Comparison of ENCODE assay signal across 8 mouse cellular contexts in the genomic region with DNA sequence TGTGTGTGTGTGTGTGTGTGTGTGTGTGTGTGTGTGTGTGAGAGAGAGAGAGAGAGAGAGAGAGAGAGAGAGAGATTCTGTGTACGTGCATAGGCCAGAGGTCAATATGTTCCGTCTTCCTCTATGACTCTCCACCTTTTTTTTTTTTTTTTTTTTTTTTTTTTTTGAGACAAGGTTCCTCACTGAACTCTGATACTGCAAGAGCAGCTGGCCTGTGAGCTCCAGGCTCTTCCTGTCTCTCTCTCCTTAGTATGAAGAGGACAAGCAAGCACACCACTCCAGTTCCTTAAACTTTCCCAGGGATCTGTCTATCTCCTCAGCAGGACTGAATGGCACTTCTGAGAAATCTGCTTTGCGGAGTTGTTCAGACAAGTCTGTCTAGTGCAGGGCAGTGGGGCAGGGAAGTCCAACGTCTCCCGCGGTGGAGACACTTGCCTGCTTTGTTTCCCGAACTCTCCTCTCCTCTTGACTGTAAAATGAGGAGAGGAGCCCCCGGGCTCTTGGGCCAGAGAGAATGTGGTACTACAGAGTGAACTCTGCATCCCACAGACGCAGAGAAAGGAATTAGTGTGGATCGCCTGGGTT. TPM values are rescaled to one million over a fixed set of nuclear protein-coding genes. Genes with fewer than 3 reads are reported as not detected.
A peak's percentile ranks its signal among the peaks of the same experiment; 100 is the strongest.
DNase-seq lines count a peak whose midpoint lies in the region; ATAC-seq and TF ChIP-seq lines count a peak whose summit lies in the region.

No protein-coding gene starts in this region.

- no peaks in the 10 kb centered on the region for H3K27me3 ChIP-seq in spleen, adult 2 months (ENCODE audit: control insufficient read depth, insufficient read depth, low read length)
- no peaks in the 10 kb centered on the region for H3K27me3 ChIP-seq in embryonic facial prominence, embryonic 13.5 days
- H3K27me3 ChIP-seq in limb, embryonic 13.5 days, result no peaks in the 10 kb centered on the region
- H3K27me3 ChIP-seq in neural tube, embryonic 15.5 days (replicated peaks), result peaks cover 20% of the 10 kb centered on the region

- H3K9ac ChIP-seq in embryonic facial prominence, embryonic 13.5 days, result peak overlapping the region; percentile 70
- peak overlapping the region; percentile 75 for H3K9ac ChIP-seq in limb, embryonic 13.5 days
- H3K9ac ChIP-seq in neural tube, embryonic 15.5 days (replicated peaks), result peak overlapping the region; percentile 28; the same call in 1 of the 2 replicates

- no peaks in the 10 kb centered on the region for H3K36me3 ChIP-seq in spleen, adult 2 months (ENCODE audit: control insufficient read depth, insufficient read depth, low read length)
- 0 out of 2 replicates have a peak, but pooled peaks cover 3% of the 10 kb centered on the region for H3K36me3 ChIP-seq in embryonic facial prominence, embryonic 13.5 days
- no peaks in the 10 kb centered on the region for H3K36me3 ChIP-seq in limb, embryonic 13.5 days
- no peaks in the 10 kb centered on the region for H3K36me3 ChIP-seq in neural tube, embryonic 15.5 days

- H3K4me1 ChIP-seq in spleen, adult 2 months (ENCODE audit: control insufficient read depth, insufficient read depth, insufficient read length), result peaks cover 8% of the 10 kb centered on the region; the same call in 1 of the 2 replicates
- H3K4me1 ChIP-seq in embryonic facial prominence, embryonic 13.5 days, result peaks cover 30% of the 10 kb centered on the region
- peaks cover 42% of the 10 kb centered on the region for H3K4me1 ChIP-seq in limb, embryonic 13.5 days
- peaks cover 18% of the 10 kb centered on the region for H3K4me1 ChIP-seq in neural tube, embryonic 15.5 days

- peak overlapping the region; percentile 95; the same call in 1 of the 2 replicates for H3K27ac ChIP-seq in spleen, adult 2 months (ENCODE audit: insufficient read depth, low read length)
- peak overlapping the region; percentile 87 for H3K27ac ChIP-seq in embryonic facial prominence, embryonic 13.5 days
- H3K27ac ChIP-seq in limb, embryonic 13.5 days, result peak overlapping the region; percentile 90
- H3K27ac ChIP-seq in neural tube, embryonic 15.5 days (replicated peaks), result 0 out of 2 replicates have a peak overlapping the region, but pooled peaks have one; percentile 37

- DNase-seq in spleen, adult 2 months (ENCODE audit: low read depth in 1 of 2, low spot score in 2 of 2), result no peak
- no peak for DNase-seq in spleen, postnatal 36 days (ENCODE audit: low spot score in 2 of 2)
- no peak for DNase-seq in gastrocnemius, postnatal 14 days
- DNase-seq in frontal cortex, adult 2 months (ENCODE audit: extremely low spot score in 1 of 2, low spot score in 1 of 2), result no peak
- DNase-seq in Muller cell, postnatal 12 days (ENCODE audit: inconsistent ontology term), result no peak

- H3K4me2 ChIP-seq in embryonic facial prominence, embryonic 13.5 days, result peak overlapping the region; percentile 84
- peak overlapping the region; percentile 78 for H3K4me2 ChIP-seq in limb, embryonic 13.5 days (replicated peaks)
- H3K4me2 ChIP-seq in neural tube, embryonic 15.5 days, result peak overlapping the region; percentile 72

- intact Hi-C loops in gastrocnemius, postnatal 14 days (cut with DNase I; ENCODE audit: low total_unique reads), result loop anchor here (5.0 kb wide), 1 partner anchor 307 kb away; no protein-coding TSS in a partner anchor

- TF ChIP-seq POLR2A in spleen, adult 2 months (IDR thresholded peaks at IDR 0.05; ENCODE audit: low read depth, low read length), result no peak

- 4% methylated on average over 10 of the region's 10 CpGs for WGBS in spleen, adult 2 months
- under 1% methylated on average over 10 of the region's 10 CpGs for WGBS in embryonic facial prominence, embryonic 13.5 days
- WGBS in limb, embryonic 13.5 days, result 6% methylated on average over 10 of the region's 10 CpGs
- WGBS in neural tube, embryonic 15.5 days, result 8% methylated on average over 10 of the region's 10 CpGs

- no peaks in the 10 kb centered on the region for H3K9me3 ChIP-seq in embryonic facial prominence, embryonic 13.5 days
- H3K9me3 ChIP-seq in limb, embryonic 13.5 days, result no peaks in the 10 kb centered on the region
- no peaks in the 10 kb centered on the region for H3K9me3 ChIP-seq in neural tube, embryonic 15.5 days (replicated peaks)

- no peak for TF ChIP-seq CTCF in spleen, adult 2 months (IDR thresholded peaks at IDR 0.05; ENCODE audit: extremely low read depth, insufficient read depth, insufficient read length, insufficient replicate concordance)

- H3K4me3 ChIP-seq in spleen, adult 2 months (ENCODE audit: extremely low read depth, insufficient read depth, insufficient read length), result peak overlapping the region; percentile 69; the same call in 1 of the 2 replicates
- H3K4me3 ChIP-seq in embryonic facial prominence, embryonic 13.5 days, result peak overlapping the region; percentile 62
- H3K4me3 ChIP-seq in limb, embryonic 13.5 days, result peak overlapping the region; percentile 73
- H3K4me3 ChIP-seq in neural tube, embryonic 15.5 days (replicated peaks), result peak overlapping the region; percentile 42

- no peak for ATAC-seq in embryonic facial prominence, embryonic 13.5 days (ENCODE audit: insufficient number of reproducible peaks, insufficient read depth, low FRiP score, low TSS enrichment, low read depth)
- no peak for ATAC-seq in limb, embryonic 13.5 days (ENCODE audit: low FRiP score, low read depth)
- no peak for ATAC-seq in neural tube, embryonic 15.5 days (ENCODE audit: low FRiP score)

RNA-seq across cellular contexts. Expression of a gene that starts 0.7 kb away (rescaled TPM):
- 119 and 126 TPM in 2 replicates for polyA plus RNA-seq in spleen, adult 2 months (2012; rRNA removed)
- polyA plus RNA-seq in embryonic facial prominence, embryonic 13.5 days (2015; fragmentation: Nextera tagmentation; extraction: Ambion mirVana), result 109 and 124 TPM in 2 replicates
- 143 and 149 TPM in 2 replicates for polyA plus RNA-seq in limb, embryonic 13.5 days (2015; fragmentation: Nextera tagmentation; extraction: Ambion mirVana)
- 12.4 and 52.6 TPM in 2 replicates for polyA plus RNA-seq in neural tube, embryonic 15.5 days (2015; fragmentation: Nextera tagmentation; extraction: Ambion mirVana)
- total RNA-seq in gastrocnemius, postnatal 14 days (2021), result 10 to 100 TPM; 14.3 to 21.0 TPM
- 5.8 and 10.6 TPM in 2 replicates for polyA plus RNA-seq in frontal cortex, adult 2 months (2012; rRNA removed)

RNA-seq across cellular contexts. Expression of a gene that starts 26.0 kb away (rescaled TPM):
- polyA plus RNA-seq in spleen, adult 2 months (2012; rRNA removed), result 0.99 and 1.4 TPM in 2 replicates
- polyA plus RNA-seq in embryonic facial prominence, embryonic 13.5 days (2015; fragmentation: Nextera tagmentation; extraction: Ambion mirVana), result 1.8 and 7.1 TPM in 2 replicates
- 1.0 and 1.2 TPM in 2 replicates for polyA plus RNA-seq in limb, embryonic 13.5 days (2015; fragmentation: Nextera tagmentation; extraction: Ambion mirVana)
- 185 and 209 TPM in 2 replicates for polyA plus RNA-seq in neural tube, embryonic 15.5 days (2015; fragmentation: Nextera tagmentation; extraction: Ambion mirVana)
- 1 to 10 TPM; 1.2 to 1.4 TPM for total RNA-seq in gastrocnemius, postnatal 14 days (2021)
- 0.69 and 0.90 TPM in 2 replicates for polyA plus RNA-seq in frontal cortex, adult 2 months (2012; rRNA removed)

RNA-seq across cellular contexts. Expression of a gene that starts 45.4 kb away (rescaled TPM):
- 5.9 and 7.5 TPM in 2 replicates for polyA plus RNA-seq in spleen, adult 2 months (2012; rRNA removed)
- polyA plus RNA-seq in embryonic facial prominence, embryonic 13.5 days (2015; fragmentation: Nextera tagmentation; extraction: Ambion mirVana), result 30.9 and 41.1 TPM in 2 replicates
- 36.2 and 37.5 TPM in 2 replicates for polyA plus RNA-seq in limb, embryonic 13.5 days (2015; fragmentation: Nextera tagmentation; extraction: Ambion mirVana)
- 4.6 and 10.3 TPM in 2 replicates for polyA plus RNA-seq in neural tube, embryonic 15.5 days (2015; fragmentation: Nextera tagmentation; extraction: Ambion mirVana)
- 1 to 10 TPM; 1.4 to 1.8 TPM for total RNA-seq in gastrocnemius, postnatal 14 days (2021)
- 0.62 and 1.3 TPM in 2 replicates for polyA plus RNA-seq in frontal cortex, adult 2 months (2012; rRNA removed)

RNA-seq across cellular contexts. Expression of a gene that starts 58.7 kb away (rescaled TPM):
- polyA plus RNA-seq in spleen, adult 2 months (2012; rRNA removed), result not detected in 2 replicates
- polyA plus RNA-seq in embryonic facial prominence, embryonic 13.5 days (2015; fragmentation: Nextera tagmentation; extraction: Ambion mirVana), result 0.22 TPM in 1 of 2 replicates, not detected in the other
- polyA plus RNA-seq in limb, embryonic 13.5 days (2015; fragmentation: Nextera tagmentation; extraction: Ambion mirVana), result not detected in 2 replicates
- 2.4 and 3.6 TPM in 2 replicates for polyA plus RNA-seq in neural tube, embryonic 15.5 days (2015; fragmentation: Nextera tagmentation; extraction: Ambion mirVana)
- not detected for total RNA-seq in gastrocnemius, postnatal 14 days (2021)
- polyA plus RNA-seq in frontal cortex, adult 2 months (2012; rRNA removed), result not detected in 2 replicates

Comparison
In these comparisons a context has a peak if more than half of its experiments do, and no peak if none do; other contexts are left out.
1. H3K27ac ChIP-seq: peak in every context shown above with its lines; median percentile 95 in spleen, adult 2 months; 90 in limb, embryonic 13.5 days; 87 in embryonic facial prominence, embryonic 13.5 days; 37 in neural tube, embryonic 15.5 days.
2. RNA of a gene that starts 26.0 kb away (polyA plus RNA-seq): 185 to 209 TPM in neural tube, embryonic 15.5 days; 1.8 to 7.1 TPM in embryonic facial prominence, embryonic 13.5 days, 1.0 to 1.2 TPM in limb, embryonic 13.5 days, 0.99 to 1.4 TPM in spleen, adult 2 months and 0.69 to 0.90 TPM in frontal cortex, adult 2 months; every median in the first group is over 10 times any median in the second.
3. Peak in every context shown above with its lines, with median percentiles within 50 percentile points of each other: H3K4me3 ChIP-seq, H3K4me2 ChIP-seq and H3K9ac ChIP-seq.